Mouse (Mus musculus) embryonic facial prominence, embryonic 12.5 days (tissue): Measurements from ENCODE around the gene Ankrd40. TPM values are rescaled to one million over a fixed set of nuclear protein-coding genes. Genes with fewer than 3 reads are reported as not detected.

Experiments used
- ATAC-seq: fragments of 200-750 bp; cut with Nextera tagmentation; 2 replicates; pipeline ENCODE4 v1.8.0; 2017; ENCODE audit not compliant: insufficient number of reproducible peaks, insufficient read depth, low FRiP score, low TSS enrichment
- H3K27ac ChIP-seq: fragments of 300-500 bp; sonication (generic); 2 replicates; pipeline ENCODE4 v1.5.1; 2016; ENCODE audit warnings: mild to moderate bottlenecking
- H3K27me3 ChIP-seq: fragments of 300-500 bp; sonication (generic); 2 replicates; pipeline ENCODE4 v1.6.1; 2016; ENCODE audit warnings: mild to moderate bottlenecking, moderate library complexity
- H3K36me3 ChIP-seq: fragments of 300-500 bp; sonication (generic); 2 replicates; pipeline ENCODE4 v1.6.1; 2016; ENCODE audit warnings: mild to moderate bottlenecking
- H3K4me1 ChIP-seq: fragments of 300-500 bp; sonication (generic); 2 replicates; pipeline ENCODE4 v1.6.1; 2016
- H3K4me2 ChIP-seq: fragments of 300-500 bp; sonication (generic); replicated peaks from 2 replicates; pipeline ENCODE4 v1.6.1; 2016; ENCODE audit warnings: mild to moderate bottlenecking, moderate library complexity
- H3K4me3 ChIP-seq: fragments of 300-500 bp; sonication (generic); 2 replicates; pipeline ENCODE4 v1.5.1; 2016; ENCODE audit warnings: mild to moderate bottlenecking
- H3K9ac ChIP-seq: fragments of 300-500 bp; sonication (generic); 2 replicates; pipeline ENCODE4 v1.6.1; 2016; ENCODE audit warnings: mild to moderate bottlenecking, moderate library complexity
- H3K9me3 ChIP-seq: fragments of 300-500 bp; sonication (generic); 2 replicates; pipeline ENCODE4 v1.6.1; 2016; ENCODE audit warnings: mild to moderate bottlenecking, moderate library complexity
- WGBS: fragments of 180-500 bp; shearing (Covaris S2); methylation state at CpG from one replicate; pipeline ENCODE4 v1.1.7; 2016; 5-methylcytosine and 5-hydroxymethylcytosine counted together
- polyA plus RNA-seq: library from polyadenylated mRNA; unstranded; fragments of >200 nt; fragmentation: Nextera tagmentation; extraction: Ambion mirVana; gene quantifications from 2 replicates; pipeline ENCODE4 v1.2.1, GENCODE M21; 2016

The Ankrd40 gene
- polyA plus RNA-seq, 1 experiment from 2014 or later, result 25.5 TPM

GRCm38 (mm10) chr11:94389724-94390396, 62.1 kb downstream of the Ankrd40 start:
- H3K27me3 ChIP-seq, result peaks cover 18% of the 10 kb centered on the region
- H3K4me3 ChIP-seq, result no peak overlapping the region
- WGBS, result 72% methylated on average over 6 of the region's 6 CpGs
- no peaks in the 10 kb centered on the region for H3K9me3 ChIP-seq
- no peak overlapping the region for H3K27ac ChIP-seq
- H3K9ac ChIP-seq, result no peak overlapping the region
- no peak for ATAC-seq
- no peak overlapping the region for H3K4me2 ChIP-seq
- H3K4me1 ChIP-seq, result peaks cover 18% of the 10 kb centered on the region
- H3K36me3 ChIP-seq, result no peaks in the 10 kb centered on the region

DNA sequence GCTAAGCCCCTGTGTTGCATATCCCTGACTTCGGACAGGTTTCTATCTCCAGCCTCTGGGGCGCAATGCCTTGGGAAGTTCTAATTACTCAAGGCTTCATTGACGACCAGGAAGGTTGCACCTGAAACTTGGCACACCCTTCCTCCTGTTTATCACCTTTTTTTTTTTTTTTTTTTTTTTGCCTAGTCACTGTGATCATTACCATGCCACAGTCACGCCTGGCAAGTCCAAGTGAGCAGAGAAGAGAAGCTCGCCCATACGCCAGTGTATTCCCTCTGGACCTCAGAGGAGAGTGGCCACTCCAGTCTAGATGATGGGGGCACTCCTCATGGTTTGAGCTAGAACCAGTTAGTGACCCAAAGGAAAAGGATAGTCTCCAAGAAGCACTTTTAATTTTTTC, 63.0 kb downstream of the Ankrd40 start:
- H3K9ac ChIP-seq, result no peak overlapping the region
- H3K4me3 ChIP-seq, result no peak overlapping the region
- H3K4me2 ChIP-seq, result no peak overlapping the region
- no peaks in the 10 kb centered on the region for H3K9me3 ChIP-seq
- ATAC-seq, result no peak
- 83% methylated on average over 6 of the region's 6 CpGs for WGBS
- H3K36me3 ChIP-seq, result no peaks in the 10 kb centered on the region
- peaks cover 18% of the 10 kb centered on the region for H3K27me3 ChIP-seq
- H3K27ac ChIP-seq, result no peak overlapping the region
- peaks cover 16% of the 10 kb centered on the region for H3K4me1 ChIP-seq

Other genes starting within 250 kb of the Ankrd40 start
- 32.9 TPM in 2 replicates for gene Tob1, start 116.5 kb upstream of the Ankrd40 start, polyA plus RNA-seq
- 11.8 and 13.9 TPM in 2 replicates for gene Wfikkn2, start 82.0 kb upstream of the Ankrd40 start, polyA plus RNA-seq
- gene Gm21885, start 46.1 kb upstream of the Ankrd40 start, polyA plus RNA-seq, result not detected in 2 replicates
- 143 and 146 TPM in 2 replicates for gene Luc7l3, start 6.0 kb upstream of the Ankrd40 start, polyA plus RNA-seq
- 0.69 and 0.78 TPM in 2 replicates for gene Abcc3, start 65.0 kb downstream of the Ankrd40 start, polyA plus RNA-seq
- gene Cacna1g, start 146.2 kb downstream of the Ankrd40 start, polyA plus RNA-seq, result 31.6 and 37.2 TPM in 2 replicates
- gene Spata20, start 158.2 kb downstream of the Ankrd40 start, polyA plus RNA-seq, result 0.29 and 0.43 TPM in 2 replicates
- 2.7 and 4.2 TPM in 2 replicates for gene Epn3, start 172.0 kb downstream of the Ankrd40 start, polyA plus RNA-seq
- gene Mycbpap, start 193.7 kb downstream of the Ankrd40 start, polyA plus RNA-seq, result 2.5 and 3.7 TPM in 2 replicates
- gene Rsad1, start 221.3 kb downstream of the Ankrd40 start, polyA plus RNA-seq, result 5.0 and 5.7 TPM in 2 replicates
- gene Chad, start 237.0 kb downstream of the Ankrd40 start, polyA plus RNA-seq, result 2.0 and 3.6 TPM in 2 replicates